Mouse (Mus musculus) retina, postnatal 7 days (tissue): ENCODE data around the gene Dock9.
"Not testable (repeated sequence)": the region's sequence is repeated elsewhere in the genome, so short reads cannot be mapped to it uniquely, and the experiment has no call there.

Experiments used
- DNase-seq: peaks from one replicate; pipeline ENCODE4 v3.0.0-alpha.2; 2012; ENCODE audit warnings: low read depth, low spot score

Dock9 gene

DNA sequence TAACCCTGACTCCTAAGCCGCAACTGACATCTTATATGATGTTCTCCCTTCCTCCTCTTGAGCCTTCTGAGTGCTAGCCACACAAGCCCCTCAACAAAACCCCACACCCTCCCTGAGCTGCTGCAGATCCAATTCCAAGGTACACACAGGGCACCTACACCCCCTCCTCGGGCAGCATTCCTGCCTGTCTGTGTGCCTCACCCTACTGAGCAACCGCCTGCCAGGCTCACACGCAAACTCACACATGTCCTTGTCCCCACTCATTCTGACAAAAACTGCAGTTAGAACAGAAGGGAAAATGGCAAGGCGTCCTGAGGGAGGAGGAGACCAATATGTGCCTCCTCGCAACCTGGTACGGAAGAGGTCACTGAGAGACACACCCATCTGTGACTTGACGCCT is 60.4 kb downstream of the Dock9 start:
- no peak for DNase-seq

DNA sequence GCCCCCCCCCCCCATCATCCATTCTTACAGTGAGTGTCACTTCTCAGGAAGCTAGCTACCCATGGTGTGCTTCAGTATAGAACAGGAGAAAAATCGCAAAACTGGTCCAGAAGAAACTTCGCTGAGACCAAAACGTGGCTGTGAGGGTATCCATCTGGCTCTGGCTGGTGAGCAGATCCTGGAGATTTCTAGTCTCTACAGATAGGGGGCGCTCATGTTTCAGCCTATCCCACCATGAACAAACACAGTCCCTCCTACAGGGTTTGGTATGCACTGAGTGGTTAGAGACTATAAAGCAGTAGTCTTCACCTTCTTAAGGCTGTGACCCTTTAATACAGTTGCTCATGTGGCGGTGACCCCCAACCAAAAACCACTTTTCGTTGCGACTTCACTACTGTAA is 62.0 kb downstream of the Dock9 start:
- no peak for DNase-seq

DNA sequence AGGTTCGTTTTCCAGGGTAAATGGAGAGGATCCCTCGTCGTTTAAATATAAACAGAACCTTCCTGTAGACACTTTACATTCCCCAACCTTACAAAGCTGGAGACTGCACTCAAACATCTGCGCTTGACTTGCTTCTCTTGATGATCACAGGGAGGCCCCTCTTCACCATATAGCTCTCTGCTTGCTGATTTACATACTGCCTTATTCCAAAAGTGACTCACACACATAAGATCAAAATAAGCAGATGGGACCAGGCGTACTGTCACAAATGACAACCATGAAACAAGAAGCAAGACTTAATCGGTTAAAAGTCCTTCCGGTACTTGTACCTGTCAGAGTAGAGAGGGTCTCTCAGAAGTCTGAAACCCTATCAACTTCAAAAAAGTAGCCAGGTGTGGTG is 63.4 kb downstream of the Dock9 start:
- DNase-seq = no peak

DNA sequence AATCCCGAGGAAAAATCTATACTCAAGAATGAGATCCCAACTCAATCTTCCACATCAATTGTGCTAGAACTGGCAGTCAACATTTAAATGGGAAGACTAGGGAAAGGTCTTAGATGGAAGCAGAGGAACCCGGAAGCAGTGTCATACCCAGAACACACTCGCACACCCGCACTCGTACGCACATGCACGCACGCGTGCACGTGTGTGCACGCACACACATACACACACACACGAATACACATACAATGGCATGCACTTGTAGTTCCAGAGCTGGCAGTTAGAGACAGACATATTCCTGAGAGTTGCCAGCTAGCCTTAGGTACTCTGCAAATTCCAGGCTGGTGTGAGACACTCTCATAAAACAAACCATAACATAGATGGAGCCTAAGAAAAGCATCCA is 63.9 kb downstream of the Dock9 start:
- no peak for DNase-seq

DNA sequence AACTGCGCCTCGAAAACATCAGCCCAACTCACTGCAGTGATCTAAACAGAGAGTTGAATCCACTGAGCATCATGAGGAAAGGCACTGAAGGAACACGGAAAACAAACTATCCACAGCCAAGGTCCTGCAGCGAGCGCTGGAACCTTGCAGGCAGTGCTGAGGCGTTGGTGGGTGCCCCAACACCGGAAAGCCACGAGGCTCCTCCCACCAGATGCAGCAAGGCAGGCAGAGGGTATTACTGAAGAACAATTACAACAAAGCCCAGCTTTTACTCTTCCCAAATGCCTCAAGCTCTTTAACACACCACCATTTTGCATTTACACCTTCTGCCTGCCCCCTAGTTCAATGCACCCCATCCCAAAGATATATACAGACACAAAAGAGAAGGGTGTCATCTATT is 65.4 kb downstream of the Dock9 start:
- no peak for DNase-seq

DNA sequence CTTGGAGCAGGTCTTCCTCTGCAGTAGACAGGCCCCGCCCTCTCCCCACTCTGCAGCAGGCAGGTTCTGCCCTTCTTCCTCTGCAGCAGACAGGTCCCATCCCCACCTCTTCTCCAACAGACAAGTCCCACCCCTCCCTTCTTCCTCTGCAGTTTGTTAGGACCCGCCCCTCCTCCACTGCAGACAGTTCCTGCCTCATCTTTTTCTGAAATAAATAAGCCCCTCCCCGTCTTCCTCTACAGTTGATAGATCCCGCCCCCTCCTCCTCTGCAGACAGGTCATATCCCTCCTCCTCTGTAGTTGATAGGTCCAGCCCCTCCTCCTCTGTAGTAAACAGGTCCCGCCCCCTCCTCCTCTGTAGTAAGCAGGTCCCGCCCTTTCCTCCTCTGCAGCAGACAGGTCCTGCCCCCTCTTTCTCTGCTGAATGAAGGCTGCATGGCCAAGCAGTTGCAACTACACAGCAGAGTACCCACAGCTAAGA is 65.9 kb downstream of the Dock9 start:
- DNase-seq = no peak

DNA sequence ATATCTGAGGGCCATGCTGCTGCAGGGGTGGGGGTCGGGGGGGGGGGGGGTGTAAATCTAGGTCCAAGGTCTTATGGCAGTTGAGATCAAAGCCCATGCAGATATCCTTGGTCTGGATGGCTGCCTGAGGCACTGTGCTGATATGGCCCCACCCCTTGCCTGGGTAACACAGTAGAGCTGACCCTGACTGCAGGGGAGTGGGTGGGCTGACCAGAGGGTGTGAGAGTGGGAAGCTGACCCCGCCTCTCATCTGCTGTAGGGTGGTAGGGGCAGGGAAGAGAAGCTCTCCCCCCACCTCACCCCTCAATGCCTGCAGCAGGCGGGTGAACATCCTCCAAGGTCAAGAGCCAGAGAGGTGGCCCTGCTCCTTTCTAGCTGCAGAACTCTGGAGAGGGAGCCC is 66.7 kb downstream of the Dock9 start:
- DNase-seq = no peak

DNA sequence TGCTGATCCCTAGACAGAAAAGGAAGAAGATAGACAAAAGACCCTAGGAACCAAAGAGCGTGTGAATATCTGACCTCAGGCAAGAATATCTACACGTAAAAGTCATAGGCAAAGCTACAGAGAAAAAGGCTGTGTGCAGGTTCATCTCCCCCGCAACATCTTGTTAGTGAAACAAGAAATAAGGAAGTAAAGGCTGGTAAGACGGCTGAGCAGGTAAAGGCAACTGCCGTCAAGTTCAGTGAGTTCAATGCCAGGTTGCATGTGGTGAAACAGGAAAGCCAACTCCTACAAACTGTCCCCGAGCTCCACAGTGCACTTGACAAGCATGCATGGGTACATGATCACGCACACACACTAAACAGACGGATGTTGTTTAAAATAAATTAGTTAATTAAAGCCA is 69.6 kb downstream of the Dock9 start:
- DNase-seq = no peak

DNA sequence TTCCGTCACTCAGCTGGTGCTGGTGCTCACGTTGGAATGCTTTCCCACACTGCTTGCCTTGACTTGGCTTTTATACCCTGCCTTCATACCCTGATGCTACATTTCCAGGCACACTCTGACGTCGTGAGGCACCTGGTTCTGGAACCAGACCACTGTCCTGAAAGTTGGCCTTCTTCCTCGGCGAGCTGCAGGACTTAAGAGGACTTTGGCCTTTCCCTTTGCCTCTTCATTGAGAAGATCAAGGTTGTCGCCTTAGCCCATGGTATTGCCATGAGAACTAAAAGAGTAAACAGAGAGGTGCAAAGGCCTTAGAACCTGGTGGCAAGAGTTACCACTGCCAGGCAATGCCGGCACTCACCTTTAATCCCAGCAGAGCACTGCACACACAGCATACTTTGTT is 73.1 kb downstream of the Dock9 start:
- no peak for DNase-seq

DNA sequence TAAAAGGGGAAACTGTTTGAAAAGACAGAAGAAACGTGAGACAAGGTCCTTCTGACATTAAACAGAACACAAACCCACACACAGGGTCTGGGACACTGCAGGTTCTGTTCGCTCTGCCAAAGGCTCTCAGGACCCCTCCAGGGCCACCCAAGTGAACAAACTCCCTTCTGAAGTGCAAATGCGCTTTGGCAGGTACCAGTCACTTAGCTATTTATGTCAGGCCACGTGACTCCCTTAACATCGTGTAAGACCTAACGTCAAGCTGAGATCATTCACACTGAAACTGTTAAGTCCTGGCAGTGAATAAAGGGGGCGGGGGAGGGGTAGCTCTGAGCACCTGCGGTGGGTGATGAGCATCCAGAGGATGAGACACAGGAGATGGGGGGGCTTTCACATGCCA is 74.9 kb downstream of the Dock9 start:
- DNase-seq = no peak

DNA sequence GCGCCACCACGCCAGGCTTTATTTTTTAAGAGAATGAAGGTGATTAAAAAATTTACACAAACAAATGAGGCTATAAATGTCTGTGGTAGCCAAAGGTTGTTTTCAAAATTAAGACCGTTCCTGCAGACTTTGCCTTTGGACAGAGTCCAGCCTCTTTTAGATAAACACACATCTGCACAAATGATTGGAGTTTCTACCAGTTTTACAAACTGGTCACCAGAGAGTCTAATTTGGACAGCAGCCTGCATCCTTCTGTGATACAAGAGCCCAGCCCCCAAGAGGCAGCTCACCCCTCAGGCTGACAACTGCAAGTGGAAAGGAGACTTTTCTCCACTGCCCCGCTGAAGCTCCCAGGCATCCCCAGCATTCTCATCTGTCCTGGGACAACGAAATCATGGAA is 76.2 kb downstream of the Dock9 start:
- DNase-seq = no peak

DNA sequence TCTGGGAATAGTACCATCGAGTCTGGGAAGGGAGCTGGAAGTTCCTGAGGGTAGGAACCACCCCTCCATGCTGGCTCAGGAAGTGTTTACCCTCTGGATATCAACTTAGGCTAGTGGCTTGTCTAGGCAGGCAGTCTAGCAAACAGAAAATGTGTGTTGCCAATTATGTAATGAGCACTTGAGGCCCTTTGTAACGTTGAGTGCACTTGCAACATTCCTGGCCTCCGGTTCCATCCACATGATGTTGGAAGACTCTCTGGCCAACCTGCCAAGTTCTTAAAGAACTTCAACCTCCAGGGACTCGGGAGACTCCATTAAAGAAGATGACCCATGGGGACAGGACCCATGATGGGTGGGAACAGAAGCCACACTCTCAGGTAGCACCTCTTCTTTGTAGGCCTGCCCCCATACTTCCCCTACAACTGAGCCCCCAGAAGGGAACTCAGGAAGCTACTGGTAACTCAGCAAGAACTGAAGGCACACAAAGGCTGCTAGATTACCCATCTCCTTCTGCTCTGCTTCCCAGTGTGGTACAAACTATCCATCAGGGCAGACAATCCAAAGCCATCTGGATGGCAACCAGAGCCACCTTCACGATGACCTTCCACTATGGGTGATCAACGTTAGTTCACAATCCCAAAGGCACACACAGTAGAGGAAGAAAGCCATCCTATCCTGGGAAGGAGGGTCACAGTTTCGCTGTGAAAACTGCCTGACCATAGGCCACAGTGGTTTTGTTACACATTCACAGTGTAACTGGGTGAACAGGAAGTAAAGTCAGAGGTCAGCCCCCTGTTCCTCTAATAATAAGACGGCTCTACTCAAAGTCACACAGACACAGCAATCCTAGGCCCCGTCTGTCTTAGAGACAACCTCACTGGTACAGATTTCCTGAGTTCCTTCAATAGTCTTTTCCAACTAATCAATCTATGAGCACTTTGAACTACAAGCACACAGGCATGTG is 77.7 kb downstream of the Dock9 start:
- no peak for DNase-seq

DNA sequence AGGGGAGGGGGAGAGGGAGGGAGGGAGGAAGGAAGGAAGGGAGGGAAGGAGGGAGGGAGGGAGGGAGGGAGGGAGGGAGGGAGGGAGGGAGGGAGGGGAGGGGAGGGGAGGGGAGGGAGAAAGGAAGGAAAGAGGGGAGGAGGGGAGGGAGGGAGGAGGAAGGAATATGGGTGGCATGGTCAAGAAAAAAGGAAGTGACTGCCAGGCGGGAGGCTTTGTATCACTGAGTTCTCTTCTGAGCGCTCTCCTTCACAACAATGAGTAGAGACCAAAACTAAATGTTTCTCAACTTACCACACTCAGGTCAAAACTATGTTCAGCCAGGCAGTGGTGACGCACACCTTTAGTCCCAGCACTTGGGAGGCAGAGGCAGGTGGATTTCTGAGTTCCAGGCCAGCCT is 82.8 kb downstream of the Dock9 start:
- not testable (repeated sequence) for DNase-seq

DNA sequence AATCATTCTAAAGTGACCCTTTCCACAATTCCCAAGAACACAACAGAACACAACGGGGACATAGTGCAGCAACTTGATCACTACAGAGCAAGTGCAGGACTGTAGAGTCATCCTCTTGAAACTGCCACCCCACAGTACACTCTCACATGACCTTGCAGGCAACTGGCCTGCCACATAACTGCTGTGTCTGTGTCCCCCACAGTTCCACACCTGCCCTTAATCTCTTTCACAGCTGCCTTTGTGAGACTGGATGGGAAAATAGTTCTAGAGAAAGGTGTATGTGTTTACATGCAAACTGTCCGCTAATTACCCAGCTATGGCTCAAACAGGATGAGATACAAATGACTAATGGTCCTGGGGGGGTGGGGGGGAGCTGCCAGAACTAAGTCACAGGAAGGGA is 83.4 kb downstream of the Dock9 start:
- no peak for DNase-seq

DNA sequence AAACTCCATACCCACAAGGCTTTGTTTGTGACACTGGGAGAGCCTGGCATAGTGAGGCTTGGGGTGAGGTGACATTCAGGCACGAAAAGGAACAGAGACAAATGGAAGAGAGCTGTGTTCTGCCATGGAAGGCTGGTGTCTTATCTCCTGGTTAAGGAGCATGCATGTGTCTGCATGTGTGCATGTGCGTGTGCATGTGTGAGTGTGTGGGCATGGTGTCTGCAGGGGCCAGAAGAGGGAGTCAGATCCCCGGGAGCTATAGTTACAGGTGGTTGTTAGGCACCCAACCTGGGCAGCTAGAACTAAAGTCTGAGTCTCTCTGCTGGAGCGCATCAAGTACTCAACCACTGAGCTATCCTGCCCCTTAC is 83.8 kb downstream of the Dock9 start:
- no peak for DNase-seq

DNA sequence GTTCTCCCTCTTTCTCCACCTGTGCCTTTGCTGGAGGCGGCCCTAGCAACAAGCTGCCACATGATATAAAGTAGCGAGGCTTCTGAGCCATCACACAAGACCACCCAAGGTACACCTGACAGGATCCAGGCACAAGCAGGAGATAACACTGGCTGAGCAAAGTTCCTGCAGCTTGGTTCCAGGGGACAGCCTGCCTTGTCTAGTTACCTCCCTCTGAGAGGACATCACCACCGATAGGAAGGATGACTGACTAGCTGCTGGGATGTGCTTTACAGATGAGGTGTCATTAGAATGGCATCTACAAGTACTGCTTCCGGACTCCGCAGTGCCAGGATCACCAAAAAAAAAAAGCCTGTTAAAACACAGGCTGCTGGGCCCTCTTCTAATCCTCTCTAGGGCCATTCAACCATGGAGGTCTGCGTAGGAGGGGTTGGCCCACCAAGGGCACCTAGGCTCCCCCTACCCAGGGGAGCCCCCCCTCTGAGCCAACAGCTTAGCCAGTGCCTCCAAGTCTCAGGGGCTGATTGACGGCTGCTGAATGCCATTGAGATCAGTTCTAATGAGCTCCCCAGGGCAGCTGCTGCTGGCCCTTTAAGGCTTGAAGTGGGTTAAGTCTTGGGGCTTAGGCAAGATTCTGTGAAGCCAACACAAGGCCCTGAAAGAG is 84.3 kb downstream of the Dock9 start:
- peak; percentile 75 for DNase-seq

DNA sequence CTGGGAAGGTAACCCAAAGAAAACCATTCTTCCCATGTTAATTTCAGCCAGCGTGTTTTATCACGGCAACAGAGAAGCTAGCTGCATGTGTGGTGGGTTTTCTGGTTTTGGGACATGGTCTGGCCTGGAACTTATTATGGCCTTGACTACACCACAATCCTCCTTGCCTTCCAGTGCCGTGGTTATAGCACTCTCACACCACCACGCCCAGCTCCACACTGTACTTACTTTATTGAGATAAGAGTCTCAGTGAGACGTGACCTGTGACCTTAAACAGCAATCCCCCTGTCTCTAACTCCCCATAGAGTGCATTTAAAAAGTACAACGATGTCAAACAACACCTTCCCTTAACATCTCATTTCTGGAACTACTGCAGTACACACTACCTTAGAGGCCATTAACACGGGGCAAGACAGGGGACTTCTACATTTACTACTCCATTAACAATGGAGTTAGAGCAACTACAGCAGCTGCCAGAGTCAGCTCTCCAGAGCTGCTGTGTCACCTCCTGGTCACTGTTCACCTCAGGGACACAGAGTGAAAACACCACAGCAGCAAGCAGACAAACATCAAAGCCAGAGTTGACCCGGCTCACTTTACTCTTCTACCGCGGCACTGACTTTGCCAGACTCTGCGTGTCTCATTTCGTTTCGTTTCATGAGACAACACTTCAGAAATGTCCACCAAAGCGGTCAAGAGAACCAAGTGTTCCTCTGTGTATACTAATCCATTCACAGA is 86.4 kb downstream of the Dock9 start:
- DNase-seq = no peak

DNA sequence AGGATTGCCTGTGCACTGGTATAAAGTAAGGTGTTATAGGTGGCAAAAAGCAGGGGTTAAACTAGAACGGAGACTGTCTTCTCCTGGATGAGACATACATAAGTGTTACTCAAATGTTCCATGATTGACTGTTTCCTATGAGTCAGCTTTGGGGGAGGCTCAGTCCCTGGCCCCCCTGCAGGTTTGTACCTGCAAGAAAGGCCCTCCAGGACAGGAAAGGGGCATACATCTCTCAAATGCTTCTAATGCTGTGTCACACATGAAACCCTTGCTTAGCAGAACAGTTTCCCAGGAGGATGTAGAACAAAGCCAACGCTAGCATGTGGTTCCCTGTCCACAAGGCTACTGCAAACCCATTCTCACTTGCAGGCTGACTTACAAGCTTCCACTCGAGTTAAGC is 87.5 kb downstream of the Dock9 start:
- DNase-seq = no peak

DNA sequence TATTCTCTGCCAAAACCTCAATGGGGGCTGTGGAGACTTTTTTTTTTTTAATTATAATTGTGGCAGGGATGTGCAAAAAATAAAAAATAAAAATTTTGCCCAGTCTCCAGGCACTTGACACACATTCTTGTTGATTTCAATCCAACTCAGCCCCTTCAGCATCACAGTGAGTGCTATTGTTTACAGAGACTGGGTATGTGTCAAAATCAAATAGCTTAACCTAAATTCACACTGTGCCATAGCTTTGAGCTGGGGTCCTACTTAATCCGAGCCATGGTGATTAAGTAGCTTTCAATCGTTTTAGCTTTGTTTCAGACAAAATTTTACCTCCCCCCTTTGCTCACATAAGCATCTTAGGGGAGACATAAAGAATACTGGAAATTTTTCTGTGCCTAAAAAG is 89.4 kb downstream of the Dock9 start:
- no peak for DNase-seq

DNA sequence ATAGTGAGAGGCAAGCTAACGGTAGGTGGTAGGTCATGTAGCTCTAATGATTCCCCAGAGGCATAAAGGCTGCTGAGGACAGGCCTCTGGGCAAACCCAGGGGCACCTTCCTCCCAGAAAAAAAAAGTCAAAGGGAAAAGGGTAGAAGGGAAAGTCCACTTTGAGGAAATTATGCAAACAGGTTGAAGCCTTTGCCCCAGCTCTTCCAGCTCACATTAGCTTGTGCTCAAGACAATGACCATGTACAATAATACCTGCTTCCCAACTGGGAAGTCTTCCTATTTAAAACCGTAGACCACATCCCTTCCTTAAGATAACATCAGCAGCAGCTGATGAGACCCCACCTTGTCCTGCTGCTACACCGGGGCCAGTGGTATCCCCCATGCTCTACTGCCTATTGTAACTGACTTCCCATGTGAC is 91.1 kb downstream of the Dock9 start:
- DNase-seq = no peak

DNA sequence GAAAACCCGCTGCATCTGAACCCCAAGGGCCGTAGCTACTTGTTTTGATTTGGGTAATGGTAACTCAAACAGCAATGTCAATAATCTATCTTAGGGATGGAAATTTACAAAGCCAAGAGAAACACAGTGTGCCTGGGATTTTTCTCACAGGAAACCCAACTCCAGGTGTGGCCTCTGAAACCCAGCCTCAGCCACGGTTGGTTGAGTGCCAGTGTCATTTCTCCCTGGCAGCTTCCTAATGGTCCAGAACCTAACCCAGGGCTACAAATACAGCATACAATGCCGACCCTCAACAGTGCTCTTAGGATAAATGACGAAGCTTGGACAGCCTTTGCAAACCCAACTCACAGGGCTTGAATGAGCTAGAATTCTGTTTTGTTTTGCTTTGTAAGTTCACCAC is 92.0 kb downstream of the Dock9 start:
- no peak for DNase-seq

DNA sequence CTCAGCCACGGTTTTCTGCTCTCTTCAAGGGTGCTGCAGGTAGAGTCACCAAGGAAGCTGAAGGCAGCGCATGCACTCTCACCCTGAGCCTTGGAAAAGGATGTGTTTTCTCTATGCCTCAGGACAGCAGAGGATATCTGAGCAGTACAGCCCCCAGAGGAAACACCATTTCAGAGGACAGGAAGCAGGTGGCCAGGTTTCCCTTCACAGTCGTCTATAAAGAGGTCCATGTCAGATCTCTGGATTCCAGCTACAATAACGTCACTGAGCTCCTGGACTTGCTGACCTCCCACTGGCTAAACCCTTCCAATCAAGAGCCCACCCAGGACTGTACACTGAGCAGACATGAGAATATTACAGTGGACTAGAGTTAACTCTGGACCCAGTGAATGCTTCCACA is 95.1 kb downstream of the Dock9 start:
- DNase-seq = no peak
